Mouse (Mus musculus): ENCODE results near the gene Cnr2.

DNA sequence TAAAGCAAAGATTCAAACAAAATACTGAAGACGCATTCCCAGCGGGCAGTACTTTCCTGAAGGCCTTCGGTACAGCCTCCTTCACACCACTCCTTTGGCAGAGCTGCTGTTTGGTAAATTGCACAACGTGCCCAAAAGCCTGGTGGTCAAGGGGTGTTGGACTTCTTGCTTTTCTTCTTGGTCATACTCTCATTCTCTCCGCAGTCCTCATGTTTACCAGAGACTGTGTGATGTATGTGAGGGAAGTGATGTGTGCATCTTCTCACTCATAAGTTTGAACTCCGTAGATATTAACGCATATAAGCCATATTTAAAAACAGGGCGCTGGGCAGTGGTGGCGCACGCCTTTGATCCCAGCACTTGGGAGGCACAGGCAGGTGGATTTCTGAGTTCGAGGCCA is 40.6 kb upstream of the Cnr2 start:
- TF ChIP-seq MAFK (IDR thresholded peaks at IDR 0.05; ENCODE audit: borderline replicate concordance, low read depth, low read length) (no peak), POLR2A (IDR thresholded peaks at IDR 0.05; ENCODE audit: control insufficient read depth in 1 of 2, insufficient read depth in 1 of 2, low read depth in 1 of 2, low read length in 2 of 2, poor library complexity in 1 of 2) (no peak), EP300 (IDR thresholded peaks at IDR 0.05; ENCODE audit: low read depth in 1 of 2, low read length in 2 of 2) (no peak), ETS1 (IDR thresholded peaks at IDR 0.05; ENCODE audit: low read depth, low read length) (no peak), CTCF (IDR thresholded peaks at IDR 0.05 in 2 of 3, conservative IDR thresholded peaks at IDR 0.05 in 1 of 3; ENCODE audit: control insufficient read depth in 1 of 3, insufficient read depth in 1 of 3, low read depth in 2 of 3, low read length in 3 of 3, poor library complexity in 1 of 3, severe bottlenecking in 1 of 3) (no peak), GATA1 (IDR thresholded peaks at IDR 0.05; ENCODE audit: low read depth, low read length) (no peak), MAX (IDR thresholded peaks at IDR 0.05; ENCODE audit: low read length) (no peak), GABPA (IDR thresholded peaks at IDR 0.05; ENCODE audit: low read depth, low read length) (no peak), NELFE (IDR thresholded peaks at IDR 0.05; ENCODE audit: low read depth, low read length) (no peak), RAD21 (IDR thresholded peaks at IDR 0.05; ENCODE audit: low read depth, low read length) (no peak)
